Mouse (Mus musculus) spleen, adult 2 months (tissue): ENCODE data around the gene Rab3gap2.

ENCODE experiments used
- CTCF ChIP-seq: fragments of 200-500 bp; IDR thresholded peaks from 2 replicates; pipeline ENCODE4 v1.5.1; 2011; ENCODE audit warnings: mild to moderate bottlenecking, inconsistent platforms; ENCODE audit not compliant: insufficient read depth, insufficient read length, insufficient replicate concordance; ENCODE audit errors: extremely low read depth
- POLR2A ChIP-seq: fragments of 200-500 bp; IDR thresholded peaks from 2 replicates; pipeline ENCODE4 v1.6.1; 2011; ENCODE audit warnings: low read depth, low read length, inconsistent platforms

- TF ChIP-seq CTCF (no peak), POLR2A (no peak)
These were observed 14.0 kb upstream of the Rab3gap2 start for GRCm38 (mm10) chr1:185189901-185190300.
